Mouse (Mus musculus) fibroblast of lung, adult 2 months (primary cell): ENCODE results near the gene Slc25a34.

Source experiments
- DNase-seq: peaks from one replicate; pipeline ENCODE4 v3.0.0-alpha.2; 2011; ENCODE audit warnings: low read depth

Slc25a34 gene

DNA sequence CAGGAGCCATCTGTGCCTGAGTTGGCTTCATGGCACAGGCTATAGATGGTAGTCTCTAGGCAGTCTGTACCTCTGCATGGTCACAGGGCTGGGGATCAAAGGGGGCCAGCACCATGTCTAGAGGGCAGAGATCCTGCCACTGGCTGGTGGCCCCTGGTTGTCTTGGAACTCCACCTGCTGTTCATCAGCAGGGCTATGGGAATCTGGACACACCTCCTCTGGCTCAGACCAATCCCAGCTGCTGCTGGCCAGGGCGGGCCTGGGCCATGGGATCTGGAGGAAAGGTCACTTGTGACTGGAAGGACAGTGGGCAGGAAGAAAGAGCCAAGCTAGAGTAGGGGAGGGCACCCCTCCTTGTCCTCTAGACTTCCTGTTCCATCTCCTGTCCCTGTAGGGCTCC, at the start of gene Slc25a34:
Gene Slc25a34 (minus strand): TSS at position 156 of the 400 bp plus-strand sequence.
- no peak for DNase-seq

GRCm38 (mm10) chr4:141672325-141672724, 48.7 kb upstream of the Slc25a34 start:
- no peak for DNase-seq

DNA sequence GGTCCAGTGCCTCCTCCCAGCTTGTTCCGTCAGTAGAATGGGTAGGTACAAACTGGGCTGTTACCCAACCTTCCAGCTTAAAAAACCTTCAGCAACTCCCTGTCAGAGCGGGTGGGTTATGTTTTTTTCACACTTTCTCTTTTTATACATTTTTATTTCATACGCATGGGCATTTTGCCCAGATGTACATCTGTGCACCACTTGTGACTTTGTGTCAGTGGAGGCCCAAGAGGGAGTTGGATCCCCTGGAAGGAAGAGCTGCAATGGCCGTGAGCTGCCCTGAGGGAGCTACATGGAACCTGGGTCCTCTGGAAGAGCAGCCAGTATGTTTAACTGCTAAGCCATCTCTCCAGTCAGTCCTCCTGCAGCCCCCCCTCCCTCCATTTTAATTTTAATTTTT, 47.8 kb upstream of the Slc25a34 start:
- no peak for DNase-seq

- peak; percentile 88 for DNase-seq
Measured at GRCm38 (mm10) chr4:141669898-141670712, 46.5 kb upstream of the Slc25a34 start.

- DNase-seq = no peak
Measured at GRCm38 (mm10) chr4:141664799-141665198, 41.2 kb upstream of the Slc25a34 start, which contains the start of gene Plekhm2. TSS of gene Plekhm2 (minus strand) at chr4:141664899.

DNA sequence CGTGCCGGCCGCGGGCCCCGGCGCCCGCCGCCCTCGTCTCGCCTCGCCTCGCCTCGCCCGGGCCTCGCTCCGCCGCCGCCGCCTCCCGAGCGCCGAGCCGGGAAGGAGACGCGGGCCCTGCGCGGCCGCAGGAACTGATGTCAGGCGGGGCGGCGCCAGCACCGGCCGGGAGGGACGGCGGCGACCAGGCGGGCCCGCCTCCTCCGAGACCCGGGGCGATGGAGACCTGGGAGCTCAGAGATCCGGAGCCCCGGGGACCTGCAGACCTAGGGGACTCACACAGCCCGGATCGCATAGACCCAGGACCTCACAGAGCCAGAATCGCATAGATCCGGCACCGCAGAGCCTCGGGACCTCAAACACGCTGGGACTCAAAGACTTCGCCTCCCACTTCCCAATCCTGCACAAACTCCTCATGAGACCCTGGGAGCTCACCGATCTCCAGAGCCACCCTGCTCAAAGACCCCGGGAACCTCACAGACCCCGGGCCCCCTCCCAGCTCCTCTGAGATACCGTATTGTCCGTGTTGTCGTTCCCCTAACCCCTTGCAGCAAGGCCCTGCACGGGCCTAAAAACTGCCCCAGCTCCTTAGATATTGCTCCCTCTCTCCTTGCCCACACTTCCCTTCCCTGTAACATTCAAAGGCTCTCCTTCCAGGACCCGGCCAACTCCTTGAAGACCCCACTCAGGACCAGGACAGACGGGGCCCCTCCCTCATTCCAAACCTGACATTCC, 40.6 kb upstream of the Slc25a34 start:
- no peak for DNase-seq

DNA sequence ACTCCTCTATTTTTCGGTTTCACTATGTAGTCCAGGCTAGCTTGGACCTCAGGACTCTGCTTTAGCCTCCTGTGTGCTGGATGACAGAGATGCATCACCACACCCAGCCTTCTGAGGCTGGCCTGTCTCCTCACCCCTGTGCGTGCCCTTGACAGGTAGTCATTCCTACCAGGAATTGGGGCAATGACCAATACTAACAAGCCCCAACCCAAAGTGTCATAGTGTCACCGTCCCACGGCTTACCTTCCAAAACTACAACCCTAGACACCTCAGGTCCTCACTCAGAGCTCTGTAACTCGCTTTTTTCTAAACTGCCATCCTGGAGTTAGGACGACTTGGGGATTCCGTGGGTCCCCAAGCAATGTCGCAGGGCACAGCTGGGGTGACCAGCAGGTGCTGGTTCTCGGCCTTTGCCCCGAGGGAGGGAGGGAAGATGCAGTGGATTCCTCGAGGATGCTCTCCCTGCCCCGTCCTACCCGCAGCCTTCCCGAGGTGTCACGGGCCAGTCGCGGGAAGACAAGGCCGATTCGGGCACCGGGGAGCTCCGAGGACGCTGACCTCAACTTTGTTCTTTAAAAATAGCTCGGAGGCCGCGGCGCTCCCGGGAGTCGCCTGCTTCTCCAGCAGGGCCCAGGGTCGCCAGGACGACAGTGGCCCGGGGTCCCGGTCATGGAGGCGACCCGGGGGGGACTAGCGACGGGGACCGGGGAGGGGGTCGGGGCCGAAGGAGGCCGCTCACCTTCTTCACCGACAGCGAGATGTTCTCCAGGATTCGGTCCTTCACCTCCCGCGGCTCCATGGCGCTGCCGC, 39.7 kb upstream of the Slc25a34 start:
- DNase-seq = no peak

DNA sequence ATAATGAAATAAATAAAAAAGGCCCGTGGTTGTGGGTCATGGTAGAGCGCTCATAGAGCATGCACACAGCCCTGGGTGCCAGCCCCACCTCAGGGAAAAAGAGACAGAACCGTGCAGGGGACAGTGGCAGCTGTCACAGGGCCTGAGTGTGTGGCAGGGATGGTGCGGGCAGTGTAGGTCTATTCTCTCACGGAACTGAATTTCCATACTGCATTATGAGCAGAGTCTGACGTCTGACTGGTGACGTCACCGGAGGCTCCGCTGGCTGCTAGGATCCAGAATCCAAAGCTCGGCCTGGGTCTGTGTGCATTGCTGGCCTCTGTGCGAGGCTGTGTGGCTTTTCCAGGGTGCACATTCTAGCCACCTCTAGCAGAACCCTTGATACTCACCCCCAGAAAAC, 37.3 kb upstream of the Slc25a34 start:
- DNase-seq = no peak

DNA sequence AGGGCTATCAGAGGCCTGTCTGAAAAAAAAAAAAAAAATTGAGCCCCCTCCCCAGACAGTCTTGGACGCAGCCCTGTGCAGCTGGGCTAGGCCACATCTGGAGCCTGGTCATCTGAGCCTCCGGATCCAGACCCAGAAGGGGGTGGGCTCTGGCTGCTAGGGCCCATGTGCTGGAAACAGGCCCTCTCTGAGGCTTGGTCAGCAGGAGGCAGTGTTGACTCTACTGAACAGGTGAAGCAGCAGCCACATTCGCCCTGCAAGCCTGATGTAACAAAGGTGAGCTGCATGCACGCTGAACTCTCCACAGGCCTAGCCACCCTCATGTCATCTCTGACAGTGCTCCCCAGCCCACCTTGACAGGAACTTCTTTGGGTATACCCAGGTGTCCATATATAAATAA, 36.1 kb upstream of the Slc25a34 start:
- no peak for DNase-seq

DNA sequence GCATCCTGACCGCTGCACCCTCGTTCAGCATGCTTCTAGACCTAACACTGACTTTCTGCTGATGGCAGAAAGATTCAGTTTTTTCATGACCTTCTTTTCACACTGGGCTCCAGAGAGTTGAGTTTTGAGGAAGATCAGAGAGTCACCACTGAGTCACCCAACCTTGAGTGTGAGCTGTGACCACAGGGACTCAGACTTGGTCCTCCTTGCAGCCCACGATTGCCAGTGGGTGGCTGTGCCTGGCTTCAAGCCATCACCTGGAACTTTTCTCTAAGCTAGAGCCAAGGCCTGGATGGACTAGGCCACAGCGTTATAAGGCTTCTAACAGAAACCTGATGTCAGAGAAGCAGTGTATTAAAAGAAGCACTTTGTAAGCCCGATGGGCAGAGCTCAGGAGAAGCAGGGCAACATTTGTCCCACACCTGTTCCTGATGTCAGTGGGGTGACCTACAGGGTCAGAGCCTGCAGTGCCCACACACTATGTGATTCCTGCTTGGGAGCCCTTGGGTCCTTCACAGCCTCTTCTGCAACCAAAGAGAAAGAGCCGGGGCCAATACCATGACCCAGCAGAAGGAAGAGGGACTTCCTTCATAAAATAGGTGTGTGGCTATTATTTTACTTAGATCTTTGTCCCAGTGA, 35.3 kb upstream of the Slc25a34 start:
- no peak for DNase-seq

- no peak for DNase-seq
Measured at GRCm38 (mm10) chr4:141656932-141657331, 33.3 kb upstream of the Slc25a34 start.

GRCm38 (mm10) chr4:141655908-141656608, 32.4 kb upstream of the Slc25a34 start:
- no peak for DNase-seq

GRCm38 (mm10) chr4:141654509-141654908, 30.9 kb upstream of the Slc25a34 start:
- no peak for DNase-seq

- DNase-seq = no peak
Measured at GRCm38 (mm10) chr4:141653813-141654212, 30.2 kb upstream of the Slc25a34 start.

- DNase-seq = no peak
Measured at GRCm38 (mm10) chr4:141653044-141653443, 29.4 kb upstream of the Slc25a34 start.

GRCm38 (mm10) chr4:141651944-141652343, 28.3 kb upstream of the Slc25a34 start:
- DNase-seq = no peak

DNA sequence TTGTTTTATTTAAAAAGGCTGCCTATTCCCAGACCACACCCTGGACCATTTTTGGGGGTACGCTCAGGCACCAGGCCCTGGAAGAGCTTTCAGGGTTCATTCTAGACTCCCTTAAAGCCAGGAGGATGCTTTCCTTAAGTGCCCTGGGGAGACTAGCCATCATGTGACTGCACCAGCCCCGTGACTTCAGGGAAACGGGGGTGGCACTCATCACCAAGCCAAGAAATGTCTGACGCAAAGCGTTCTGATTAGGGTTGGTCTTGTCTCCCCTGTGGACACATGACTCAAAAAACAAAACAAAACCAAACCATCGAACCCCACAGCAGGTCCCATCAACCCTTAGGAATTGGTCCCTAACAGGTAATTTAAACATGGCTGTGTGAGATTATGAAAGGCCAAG, 27.7 kb upstream of the Slc25a34 start:
- no peak for DNase-seq

DNA sequence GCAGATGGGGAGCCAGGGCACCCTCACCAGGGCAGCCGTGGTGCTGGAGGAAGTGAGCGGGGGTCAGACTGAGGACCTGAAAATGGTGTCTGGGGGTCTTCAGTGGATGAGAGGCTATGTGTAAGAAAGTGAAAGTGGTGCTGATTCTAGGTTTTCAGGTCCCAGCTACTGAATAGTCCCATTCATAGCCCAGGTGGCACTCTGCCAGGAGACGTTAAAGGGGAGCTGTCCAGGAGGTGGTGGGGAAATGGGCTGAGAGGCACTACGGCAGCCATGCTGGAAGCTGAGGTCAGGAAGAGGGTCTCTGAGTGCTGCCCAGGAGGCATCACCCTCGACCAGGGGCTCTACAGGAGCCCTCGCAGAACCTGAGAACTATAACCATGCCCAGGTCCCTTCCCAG, 25.6 kb upstream of the Slc25a34 start:
- no peak for DNase-seq

GRCm38 (mm10) chr4:141648262-141648661, 24.6 kb upstream of the Slc25a34 start:
- DNase-seq = no peak

GRCm38 (mm10) chr4:141647187-141647586, 23.6 kb upstream of the Slc25a34 start:
- no peak for DNase-seq

DNA sequence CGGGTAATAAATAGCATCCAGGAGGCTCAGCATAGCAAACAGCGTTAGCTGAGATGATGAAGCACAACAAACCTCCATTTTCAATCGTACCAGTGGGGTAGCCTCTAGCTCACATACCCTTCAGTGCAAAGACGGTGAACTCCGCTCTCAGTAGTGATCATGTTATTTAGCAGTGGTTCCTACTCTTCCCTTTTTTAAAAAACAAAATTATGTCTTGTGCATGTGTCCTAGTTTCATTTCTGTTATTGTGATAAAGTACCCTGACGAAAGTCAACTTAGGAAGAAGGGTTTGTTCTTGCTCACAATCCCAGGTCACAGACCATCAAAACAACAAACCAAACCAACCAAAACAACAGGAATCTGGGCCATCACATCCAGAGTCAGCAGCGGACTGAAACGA, 22.4 kb upstream of the Slc25a34 start:
- no peak for DNase-seq
